Mouse (Mus musculus) limb, embryonic 14.5 days (tissue): ENCODE data around the gene Fam107a. TPM values are rescaled to one million over a fixed set of nuclear protein-coding genes. Genes with fewer than 3 reads are reported as not detected.
A peak's percentile ranks its signal among the peaks of the same experiment; 100 is the strongest.

Experiments
- ATAC-seq: fragments of 200-750 bp; cut with Nextera tagmentation; 2 replicates; pipeline ENCODE4 v1.8.0; 2017; ENCODE audit warnings: low read depth, moderate number of reproducible peaks, moderate TSS enrichment; ENCODE audit not compliant: low FRiP score
- DNase-seq: peaks from one replicate; pipeline ENCODE4 v3.0.0-alpha.2; 2015; ENCODE audit warnings: low spot score
- H3K27ac ChIP-seq: fragments of 300-500 bp; sonication (generic); replicated peaks from 2 replicates; pipeline ENCODE4 v1.5.1; 2014; ENCODE audit warnings: low read depth, mild to moderate bottlenecking, low read length, moderate library complexity, mixed read lengths
- H3K27me3 ChIP-seq: fragments of 300-500 bp; sonication (generic); 2 replicates; pipeline ENCODE4 v1.6.1; 2014; ENCODE audit warnings: low read length, mixed read lengths; ENCODE audit not compliant: control insufficient read depth, insufficient read depth
- H3K36me3 ChIP-seq: fragments of 300-500 bp; sonication (generic); 2 replicates; pipeline ENCODE4 v1.6.1; 2014; ENCODE audit warnings: mild to moderate bottlenecking, low read length, moderate library complexity, mixed read lengths; ENCODE audit not compliant: control insufficient read depth, insufficient read depth
- H3K4me1 ChIP-seq: fragments of 300-500 bp; sonication (generic); 2 replicates; pipeline ENCODE4 v1.6.1; 2014; ENCODE audit warnings: antibody characterized with exemption, low read length, mixed read lengths; ENCODE audit not compliant: control insufficient read depth, insufficient read depth
- H3K4me2 ChIP-seq: fragments of 300-500 bp; sonication (generic); replicated peaks from 2 replicates; pipeline ENCODE4 v1.6.1; 2014; ENCODE audit warnings: low read depth, mild to moderate bottlenecking, low read length, moderate library complexity; ENCODE audit not compliant: severe bottlenecking
- H3K4me3 ChIP-seq: fragments of 300-500 bp; sonication (generic); replicated peaks from 2 replicates; pipeline ENCODE4 v1.5.1; 2014; ENCODE audit warnings: low read length
- H3K9ac ChIP-seq: fragments of 300-500 bp; sonication (generic); 2 replicates; pipeline ENCODE4 v1.6.1; 2014; ENCODE audit warnings: mild to moderate bottlenecking, low read depth, low read length, moderate library complexity; ENCODE audit not compliant: severe bottlenecking
- H3K9me3 ChIP-seq: fragments of 300-500 bp; sonication (generic); 2 replicates; pipeline ENCODE4 v1.6.1; 2016; ENCODE audit warnings: low read length; ENCODE audit not compliant: control insufficient read depth
- POLR2A ChIP-seq: fragments of 200-500 bp; IDR thresholded peaks from 2 replicates; pipeline ENCODE4 v1.8.0; 2012; ENCODE audit warnings: inconsistent platforms, mild to moderate bottlenecking, moderate library complexity, borderline replicate concordance; ENCODE audit not compliant: insufficient read depth, insufficient read length; ENCODE audit errors: extremely low read depth
- WGBS: fragments of 180-500 bp; shearing (Covaris S2); extraction: QIAGEN DNeasy Blood & Tissue Kit; methylation state at CpG from one replicate; pipeline ENCODE4 v1.1.7; 2014; 5-methylcytosine and 5-hydroxymethylcytosine counted together
- polyA plus RNA-seq, 2 experiments: library from polyadenylated mRNA; depleted of rRNA in 1 of 2; stranded (reverse) in 1 of 2; unstranded in 1 of 2; fragments of >200 nt; fragmentation: Nextera tagmentation in 1 of 2; extraction: Ambion mirVana in 1 of 2; gene quantifications; 2 replicates each; pipeline versions ENCODE4 v1.2.1 to v1.2.3; 2012 to 2014

Fam107a gene
- polyA plus RNA-seq, 2 experiments = 0.11 to 1.0 TPM

GRCm38 (mm10) chr14:8335947-8336346 is 18.1 kb upstream of the Fam107a start:
- Histone ChIP-seq H3K27me3 (no peaks in the 10 kb centered on the region), H3K4me2 (no peak overlapping the region), H3K4me3 (no peak overlapping the region), H3K9ac (no peak overlapping the region), H3K36me3 (no peaks in the 10 kb centered on the region), H3K27ac (0 out of 2 replicates have a peak overlapping the region, but pooled peaks have one; percentile 19), H3K4me1 (0 out of 2 replicates have a peak, but pooled peaks cover 2% of the 10 kb centered on the region), H3K9me3 (no peaks in the 10 kb centered on the region)
- DNase-seq (peak; percentile 42), ATAC-seq (peak; percentile 79; the same call in 1 of the 2 replicates)
- no peak for TF ChIP-seq POLR2A
- WGBS = 15% methylated on average over 10 of the region's 10 CpGs

GRCm38 (mm10) chr14:8334511-8334910 is 16.7 kb upstream of the Fam107a start:
- H3K4me2 ChIP-seq = no peak overlapping the region
- no peak for TF ChIP-seq POLR2A
- no peaks in the 10 kb centered on the region for H3K9me3 ChIP-seq
- 78% methylated on average over 3 of the region's 3 CpGs for WGBS
- ATAC-seq = no peak
- no peaks in the 10 kb centered on the region for H3K27me3 ChIP-seq
- H3K27ac ChIP-seq = no peak overlapping the region
- no peak overlapping the region for H3K4me3 ChIP-seq
- H3K36me3 ChIP-seq = no peaks in the 10 kb centered on the region
- H3K9ac ChIP-seq = no peak overlapping the region
- no peak for DNase-seq
- H3K4me1 ChIP-seq = peaks cover 10% of the 10 kb centered on the region; the same call in 1 of the 2 replicates

- H3K4me3 ChIP-seq = no peak overlapping the region
- H3K9ac ChIP-seq = no peak overlapping the region
- no peak for ATAC-seq
- no peak overlapping the region for H3K4me2 ChIP-seq
- H3K36me3 ChIP-seq = no peaks in the 10 kb centered on the region
- DNase-seq = no peak
- no peak overlapping the region for H3K27ac ChIP-seq
- no peaks in the 10 kb centered on the region for H3K27me3 ChIP-seq
- no peak for TF ChIP-seq POLR2A
- H3K4me1 ChIP-seq = peaks cover 15% of the 10 kb centered on the region; the same call in 1 of the 2 replicates
- H3K9me3 ChIP-seq = no peaks in the 10 kb centered on the region
- WGBS = 66% methylated on average over 11 of the region's 11 CpGs
Observed at GRCm38 (mm10) chr14:8332314-8333252, 14.8 kb upstream of the Fam107a start.

DNA sequence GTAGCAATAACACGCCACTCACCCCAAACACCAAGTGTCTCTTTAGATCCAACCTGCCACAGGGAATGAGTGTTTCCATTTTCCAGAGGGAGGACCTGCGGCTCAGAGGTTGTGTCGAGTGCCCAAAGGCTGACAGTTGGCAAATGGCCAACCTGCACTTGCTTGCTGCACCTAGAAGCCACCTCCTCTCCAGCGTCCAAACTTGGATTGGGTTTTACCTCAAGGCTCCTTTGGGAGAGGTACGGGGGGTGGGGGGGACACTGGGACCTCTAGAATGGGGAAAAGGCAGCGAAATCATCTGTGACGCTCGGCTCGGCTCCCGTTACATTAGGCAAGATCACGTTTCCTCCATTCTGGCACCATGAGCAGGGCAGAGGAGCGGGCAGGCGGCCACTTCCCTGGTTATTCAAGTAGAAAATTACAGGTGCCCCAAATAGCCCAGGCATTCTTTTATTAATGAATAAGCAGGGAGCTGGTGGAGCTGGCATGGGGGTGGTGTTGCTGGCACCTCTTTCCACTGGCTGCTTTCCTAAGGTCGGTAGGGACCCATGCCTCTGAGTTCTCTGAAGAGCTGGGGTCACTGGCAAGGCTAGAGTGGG is 13.6 kb upstream of the Fam107a start:
- no peaks in the 10 kb centered on the region for H3K9me3 ChIP-seq
- ATAC-seq (no peak), DNase-seq (no peak)
- H3K36me3 ChIP-seq = no peaks in the 10 kb centered on the region
- H3K27ac ChIP-seq = no peak overlapping the region
- no peak overlapping the region for H3K4me3 ChIP-seq
- no peak for TF ChIP-seq POLR2A
- no peaks in the 10 kb centered on the region for H3K27me3 ChIP-seq
- no peak overlapping the region for H3K9ac ChIP-seq
- H3K4me1 ChIP-seq = peaks cover 19% of the 10 kb centered on the region; the same call in 1 of the 2 replicates
- H3K4me2 ChIP-seq = no peak overlapping the region
- 66% methylated on average over 14 of the region's 14 CpGs for WGBS

DNA sequence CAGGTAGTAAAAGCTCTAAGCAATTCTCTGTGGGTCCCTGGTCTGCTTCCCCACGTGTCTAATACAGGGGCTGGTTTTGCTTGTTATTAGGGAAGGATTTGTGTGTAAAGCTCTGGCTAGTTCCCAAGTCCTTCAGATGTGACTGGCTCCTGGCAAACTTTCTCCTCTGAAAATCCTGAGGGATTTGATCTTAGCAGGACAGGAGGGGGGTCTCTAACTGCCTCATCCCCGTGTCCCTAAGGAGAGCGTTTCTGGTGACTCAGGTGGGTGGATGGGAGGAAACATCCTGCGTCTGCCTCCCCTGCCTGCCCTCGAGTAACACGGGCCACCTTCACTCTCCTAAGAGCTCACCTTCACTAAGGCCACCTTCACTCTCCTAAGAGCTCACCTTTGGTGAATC is 12.6 kb upstream of the Fam107a start:
- ATAC-seq (no peak), DNase-seq (no peak)
- no peaks in the 10 kb centered on the region for H3K27me3 ChIP-seq
- no peaks in the 10 kb centered on the region for H3K36me3 ChIP-seq
- H3K9ac ChIP-seq = no peak overlapping the region
- no peak overlapping the region for H3K27ac ChIP-seq
- no peak overlapping the region for H3K4me2 ChIP-seq
- H3K9me3 ChIP-seq = no peaks in the 10 kb centered on the region
- peaks cover 19% of the 10 kb centered on the region; the same call in 1 of the 2 replicates for H3K4me1 ChIP-seq
- H3K4me3 ChIP-seq = no peak overlapping the region
- no peak for TF ChIP-seq POLR2A
- WGBS = 56% methylated on average over 6 of the region's 6 CpGs
